Mouse (Mus musculus) ovary, postnatal 10 days (tissue): ENCODE data around the gene Olfr1243.
"Not testable (repeated sequence)": the region's sequence is repeated elsewhere in the genome, so short reads cannot be mapped to it uniquely, and the experiment has no call there.

ENCODE experiments used
- DNase-seq: peaks from one replicate; pipeline ENCODE4 v3.0.0; 2022; ENCODE audit warnings: low spot score

The Olfr1243 gene

GRCm38 (mm10) chr2:89531387-89531786, at the start of gene Olfr1243:
TSS of gene Olfr1243 (minus strand) at chr2:89531487.
- no peak for DNase-seq

- DNase-seq = no peak
Measured at GRCm38 (mm10) chr2:89578347-89578746, 47.1 kb upstream of the Olfr1243 start, which contains the start of gene Olfr1245. TSS of gene Olfr1245 (minus strand) at chr2:89578447.

- not testable (repeated sequence) for DNase-seq
Measured at GRCm38 (mm10) chr2:89562706-89563105, 31.4 kb upstream of the Olfr1243 start.

- DNase-seq = no peak
Measured at GRCm38 (mm10) chr2:89544516-89544915, 13.2 kb upstream of the Olfr1243 start.

GRCm38 (mm10) chr2:89539923-89540322, 8.6 kb upstream of the Olfr1243 start:
- no peak for DNase-seq

- DNase-seq = no peak
Measured at GRCm38 (mm10) chr2:89498235-89498634, 33.1 kb downstream of the Olfr1243 start, which contains the start of gene Olfr1242. TSS of gene Olfr1242 (minus strand) at chr2:89498335.

GRCm38 (mm10) chr2:89487026-89487425, 44.3 kb downstream of the Olfr1243 start, which contains the start of gene Olfr1241:
TSS of gene Olfr1241 (minus strand) at chr2:89487126.
- no peak for DNase-seq
